Mouse (Mus musculus) layer of hippocampus, postnatal 36 days (tissue): ENCODE results near the gene Castor1. TPM values are rescaled to one million over a fixed set of nuclear protein-coding genes. Genes with fewer than 3 reads are reported as not detected.

Experiments used
- DNase-seq, 2 experiments: peaks; one replicate each; pipeline ENCODE4 v3.0.0; 2022
- total RNA-seq, 2 experiments: library from RNA; stranded (reverse); gene quantifications; 2 replicates each; pipeline ENCODE4 v1.2.3; 2021

The Castor1 gene
- total RNA-seq, 2 experiments from 2014 or later: 2.9 to 4.8 TPM

GRCm38 (mm10) chr11:4262847-4263246 is 44.8 kb downstream of the Castor1 start:
- DNase-seq: no peak

GRCm38 (mm10) chr11:4263296-4263695 is 45.3 kb downstream of the Castor1 start:
- DNase-seq: no peak

GRCm38 (mm10) chr11:4264066-4264465 is 46.0 kb downstream of the Castor1 start:
- DNase-seq: no peak

- no peak for DNase-seq
Observed at GRCm38 (mm10) chr11:4266271-4267201, 48.5 kb downstream of the Castor1 start.

GRCm38 (mm10) chr11:4267202-4267578 is 49.2 kb downstream of the Castor1 start:
- DNase-seq: no peak

- no peak for DNase-seq
Observed at GRCm38 (mm10) chr11:4268500-4268899, 50.5 kb downstream of the Castor1 start.

- no peak for DNase-seq
Observed at GRCm38 (mm10) chr11:4270744-4271459, 52.9 kb downstream of the Castor1 start.

GRCm38 (mm10) chr11:4271544-4271943 is 53.5 kb downstream of the Castor1 start:
- no peak for DNase-seq

Other genes starting within 250 kb of the Castor1 start
- gene 4930556J24Rik, start 241.4 kb upstream of the Castor1 start, total RNA-seq: under 1 TPM in 1 of 2 experiments, not detected in 1; 0.43 TPM
- gene Gal3st1, start 234.6 kb upstream of the Castor1 start, total RNA-seq: 10 to 100 TPM; 12.5 to 14.2 TPM
- under 1 TPM; 0.13 to 0.40 TPM for gene Sec14l4, start 186.8 kb upstream of the Castor1 start, total RNA-seq
- gene Sec14l3, start 153.4 kb upstream of the Castor1 start, total RNA-seq: 1 to 10 TPM; 1.1 to 1.2 TPM
- 100 to 1,000 TPM; 118 TPM for gene Mtfp1, start 122.8 kb upstream of the Castor1 start, total RNA-seq
- 10 to 100 TPM; 52.5 to 57.4 TPM for gene Sec14l2, start 94.8 kb upstream of the Castor1 start, total RNA-seq
- gene Rnf215, start 83.0 kb upstream of the Castor1 start, total RNA-seq: 10 to 100 TPM; 32.4 to 35.7 TPM
- 10 to 100 TPM; 10.1 to 12.0 TPM for gene Ccdc157, start 57.9 kb upstream of the Castor1 start, total RNA-seq
- gene Sf3a1, start 57.9 kb upstream of the Castor1 start, total RNA-seq: 10 to 100 TPM; 74.8 to 76.3 TPM
- 10 to 100 TPM; 28.6 TPM for gene Tbc1d10a, start 31.4 kb upstream of the Castor1 start, total RNA-seq
- gene Osm, start 18.2 kb downstream of the Castor1 start, total RNA-seq: not detected
- 1 to 10 TPM; 1.4 to 1.7 TPM for gene Lif, start 39.3 kb downstream of the Castor1 start, total RNA-seq
- under 1 TPM in 1 of 2 experiments, not detected in 1; 0.60 TPM for gene Hormad2, start 222.9 kb downstream of the Castor1 start, total RNA-seq